Mouse (Mus musculus) liver, embryonic 12.5 days (tissue): ENCODE results near the gene Tmem63a. TPM values are rescaled to one million over a fixed set of nuclear protein-coding genes. Genes with fewer than 3 reads are reported as not detected.
A peak's percentile ranks its signal among the peaks of the same experiment; 100 is the strongest.

Source experiments
- ATAC-seq: fragments of 200-750 bp; cut with Nextera tagmentation; 2 replicates; pipeline ENCODE4 v1.8.0; 2017; ENCODE audit warnings: moderate number of reproducible peaks, mild to moderate bottlenecking, moderate library complexity
- H3K27ac ChIP-seq: fragments of 300-500 bp; sonication (generic); 2 replicates; pipeline ENCODE4 v1.5.1; 2016; ENCODE audit warnings: mild to moderate bottlenecking
- H3K27me3 ChIP-seq: fragments of 300-500 bp; sonication (generic); replicated peaks from 2 replicates; pipeline ENCODE4 v1.6.1; 2016; ENCODE audit warnings: mild to moderate bottlenecking, moderate library complexity
- H3K36me3 ChIP-seq: fragments of 300-500 bp; sonication (generic); 2 replicates; pipeline ENCODE4 v1.6.1; 2016; ENCODE audit warnings: mild to moderate bottlenecking, moderate library complexity
- H3K4me1 ChIP-seq: fragments of 300-500 bp; sonication (generic); 2 replicates; pipeline ENCODE4 v1.6.1; 2016
- H3K4me2 ChIP-seq: fragments of 300-500 bp; sonication (generic); 2 replicates; pipeline ENCODE4 v1.6.1; 2016; ENCODE audit warnings: mild to moderate bottlenecking, moderate library complexity
- H3K4me3 ChIP-seq: fragments of 300-500 bp; sonication (generic); 2 replicates; pipeline ENCODE4 v1.5.1; 2016; ENCODE audit warnings: mild to moderate bottlenecking, moderate library complexity
- H3K9ac ChIP-seq: fragments of 300-500 bp; sonication (generic); 2 replicates; pipeline ENCODE4 v1.6.1; 2016; ENCODE audit warnings: mild to moderate bottlenecking, moderate library complexity
- H3K9me3 ChIP-seq: fragments of 300-500 bp; sonication (generic); replicated peaks from 2 replicates; pipeline ENCODE4 v1.6.1; 2016; ENCODE audit warnings: mild to moderate bottlenecking, moderate library complexity
- WGBS: fragments of 180-500 bp; shearing (Covaris S2); methylation state at CpG from one replicate; pipeline ENCODE4 v1.1.7; 2016; ENCODE audit not compliant: insufficient replicate concordance; 5-methylcytosine and 5-hydroxymethylcytosine counted together
- polyA plus RNA-seq: library from polyadenylated mRNA; unstranded; fragments of >200 nt; fragmentation: Nextera tagmentation; extraction: Ambion mirVana; gene quantifications from 2 replicates; pipeline ENCODE4 v1.2.1, GENCODE M21; 2016

Gene Tmem63a
- polyA plus RNA-seq, 1 experiment from 2014 or later, result 6.6 TPM

DNA sequence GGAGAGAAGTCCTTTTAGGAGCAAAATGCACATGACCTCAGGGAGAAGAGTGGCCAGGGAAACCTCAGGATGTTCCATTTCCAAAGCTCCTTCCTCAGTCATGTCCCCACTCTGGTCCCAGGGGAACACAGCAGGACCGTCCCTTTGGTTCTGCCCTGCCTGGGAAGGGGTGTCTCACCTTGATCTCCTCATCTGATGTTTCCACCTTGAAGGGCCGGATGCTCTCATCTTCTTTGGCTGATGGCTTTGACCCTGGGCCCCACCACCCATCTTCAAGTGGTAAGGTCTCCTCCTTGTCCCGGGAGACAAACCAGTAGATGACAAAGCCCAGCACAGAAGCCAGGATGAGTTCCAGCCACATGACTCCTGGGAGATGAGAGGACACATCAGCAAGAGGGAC is 59.5 kb downstream of the Tmem63a start:
- WGBS, result 54% methylated on average over 3 of the region's 3 CpGs
- no peak overlapping the region for H3K27ac ChIP-seq
- no peaks in the 10 kb centered on the region for H3K36me3 ChIP-seq
- H3K9me3 ChIP-seq, result no peaks in the 10 kb centered on the region
- H3K27me3 ChIP-seq, result peaks cover 20% of the 10 kb centered on the region
- no peak overlapping the region for H3K4me3 ChIP-seq
- no peak overlapping the region for H3K4me2 ChIP-seq
- no peak overlapping the region for H3K9ac ChIP-seq
- peaks cover 8% of the 10 kb centered on the region; the same call in 1 of the 2 replicates for H3K4me1 ChIP-seq
- ATAC-seq, result no peak

DNA sequence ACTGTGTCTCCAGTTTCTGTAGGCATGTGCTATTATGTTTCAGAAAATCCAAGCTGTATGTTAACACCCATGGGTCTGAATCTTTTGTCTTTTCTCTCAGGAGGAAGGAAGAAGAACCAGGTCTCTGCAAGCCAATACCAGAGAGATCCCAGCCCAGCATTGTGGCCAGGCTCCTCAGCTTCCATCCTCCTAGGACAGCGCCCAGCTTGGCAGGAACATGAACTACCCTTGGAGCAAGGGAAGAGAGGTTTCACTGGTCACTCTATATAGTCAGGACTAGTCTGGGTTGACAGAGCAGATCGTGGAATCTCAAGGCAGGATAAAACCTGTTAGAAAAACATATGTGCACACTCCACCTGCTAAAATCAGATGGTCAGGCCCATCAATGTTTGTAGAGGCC is 61.6 kb downstream of the Tmem63a start:
- peaks cover 24% of the 10 kb centered on the region for H3K27me3 ChIP-seq
- H3K4me1 ChIP-seq, result peaks cover 8% of the 10 kb centered on the region; the same call in 1 of the 2 replicates
- H3K9ac ChIP-seq, result no peak overlapping the region
- no peak overlapping the region for H3K27ac ChIP-seq
- H3K4me2 ChIP-seq, result no peak overlapping the region
- no peaks in the 10 kb centered on the region for H3K36me3 ChIP-seq
- no peak for ATAC-seq
- no peaks in the 10 kb centered on the region for H3K9me3 ChIP-seq
- 55% methylated on average over 2 of the region's 2 CpGs for WGBS
- no peak overlapping the region for H3K4me3 ChIP-seq

DNA sequence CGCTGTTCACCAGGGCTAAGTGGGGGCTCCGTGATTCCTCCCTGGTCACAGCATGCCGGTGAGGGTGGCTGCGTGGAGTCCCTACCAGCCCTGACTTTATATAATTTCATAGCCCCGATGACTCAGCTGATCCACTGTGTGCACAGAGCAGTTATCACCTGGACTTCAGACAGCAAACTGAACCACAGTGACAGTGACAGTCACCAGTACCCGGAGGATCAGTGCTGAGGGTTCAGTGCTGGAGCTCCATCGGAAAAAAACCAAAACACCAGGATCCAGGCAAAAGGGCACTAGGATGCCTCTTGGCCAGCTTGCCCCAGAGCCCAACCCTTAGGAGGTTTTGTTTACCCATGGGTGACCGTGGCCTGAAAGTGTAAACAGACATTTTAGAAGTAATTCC is 63.2 kb downstream of the Tmem63a start:
- peak; percentile 44; the same call in 1 of the 2 replicates for ATAC-seq
- H3K27ac ChIP-seq, result no peak overlapping the region
- no peaks in the 10 kb centered on the region for H3K9me3 ChIP-seq

DNA sequence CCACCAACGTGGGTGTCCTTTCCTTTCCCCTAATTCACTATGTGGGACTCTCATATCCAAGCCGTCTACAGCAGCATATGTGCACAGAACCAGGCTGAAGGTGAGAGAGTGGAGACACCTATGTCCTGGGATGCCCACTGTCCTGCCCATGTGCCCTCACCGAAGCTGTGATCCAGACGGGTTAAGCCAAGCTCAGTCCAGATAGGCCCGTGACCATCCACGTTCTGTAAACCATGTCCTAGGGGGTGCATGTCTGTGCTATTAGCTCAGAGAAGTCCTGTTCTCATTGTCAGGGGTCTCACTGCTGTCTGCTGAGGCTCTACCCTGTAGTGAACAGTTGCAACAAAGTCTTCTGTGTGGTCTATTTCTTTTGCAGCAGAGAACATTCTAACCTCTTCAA is 65.7 kb downstream of the Tmem63a start:
- Histone ChIP-seq H3K9ac (no peak overlapping the region), H3K36me3 (no peaks in the 10 kb centered on the region), H3K4me3 (no peak overlapping the region), H3K4me2 (no peak overlapping the region), H3K27me3 (peaks cover 12% of the 10 kb centered on the region), H3K27ac (no peak overlapping the region), H3K9me3 (no peaks in the 10 kb centered on the region), H3K4me1 (peaks cover 15% of the 10 kb centered on the region; the same call in 1 of the 2 replicates)
- WGBS, result 74% methylated on average over 6 of the region's 6 CpGs
- ATAC-seq, result no peak

More for the DNA sequence above, 63.2 kb downstream of the Tmem63a start:
- Histone ChIP-seq H3K4me2 (no peak overlapping the region), H3K27me3 (peaks cover 18% of the 10 kb centered on the region; the same call in 1 of the 2 replicates), H3K4me1 (peaks cover 15% of the 10 kb centered on the region; the same call in 1 of the 2 replicates), H3K36me3 (no peaks in the 10 kb centered on the region), H3K9ac (no peak overlapping the region), H3K4me3 (no peak overlapping the region)
- 62% methylated on average over 8 of the region's 8 CpGs for WGBS

DNA sequence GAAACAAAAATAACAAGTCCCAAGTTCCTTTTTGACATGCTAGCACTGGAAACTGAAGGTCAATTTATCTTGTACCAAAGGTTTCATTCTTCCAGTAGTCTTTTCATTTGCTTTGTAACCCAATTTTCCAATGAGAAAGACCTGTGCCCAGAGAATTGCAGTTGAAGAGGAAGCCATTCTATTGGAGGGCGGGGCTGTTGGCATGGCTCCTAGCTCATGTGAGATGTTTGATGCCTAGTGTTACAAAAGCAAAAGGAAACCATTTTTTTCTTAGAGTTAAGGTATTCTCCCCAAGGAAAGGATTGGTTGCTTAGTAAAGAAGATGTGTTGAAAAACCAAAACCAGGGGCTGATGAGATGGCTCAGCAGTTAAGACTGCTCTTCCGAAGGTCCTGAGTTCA is 66.1 kb downstream of the Tmem63a start:
- H3K4me1 ChIP-seq, result peaks cover 15% of the 10 kb centered on the region; the same call in 1 of the 2 replicates
- no peaks in the 10 kb centered on the region for H3K9me3 ChIP-seq
- H3K9ac ChIP-seq, result no peak overlapping the region
- no peak for ATAC-seq
- H3K36me3 ChIP-seq, result no peaks in the 10 kb centered on the region
- 69% methylated on average over 2 of the region's 2 CpGs for WGBS
- H3K27me3 ChIP-seq, result peaks cover 9% of the 10 kb centered on the region
- H3K4me3 ChIP-seq, result no peak overlapping the region
- H3K4me2 ChIP-seq, result no peak overlapping the region
- no peak overlapping the region for H3K27ac ChIP-seq

DNA sequence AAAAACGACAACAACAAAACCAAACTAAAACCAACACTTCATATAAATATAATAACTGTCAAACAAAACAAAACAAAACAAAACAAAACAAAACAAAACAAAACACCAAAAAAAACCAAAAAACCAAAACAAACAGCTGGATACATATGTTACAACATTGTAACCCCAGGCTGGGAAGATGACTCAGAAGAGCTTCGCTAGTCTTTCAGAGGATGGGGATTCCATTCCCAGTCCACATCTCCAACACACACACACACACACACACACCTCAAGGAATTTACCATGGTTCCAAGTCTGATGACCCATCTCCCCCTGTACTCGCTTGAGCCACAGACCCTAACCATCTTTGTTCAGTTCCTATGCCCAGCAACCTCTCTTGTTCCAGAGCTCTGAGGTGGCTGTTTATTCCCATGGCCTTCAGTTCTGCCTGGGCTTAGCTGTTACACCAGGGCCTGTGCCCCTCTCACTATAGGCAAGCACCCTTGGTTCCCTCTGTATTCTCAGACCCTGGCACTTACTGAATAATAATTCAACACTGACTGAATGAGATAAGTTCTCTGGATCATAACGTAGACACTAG is 67.0 kb downstream of the Tmem63a start:
- Histone ChIP-seq H3K9ac (no peak overlapping the region), H3K4me2 (no peak overlapping the region), H3K4me3 (no peak overlapping the region), H3K27me3 (peaks cover 9% of the 10 kb centered on the region), H3K9me3 (no peaks in the 10 kb centered on the region), H3K4me1 (peaks cover 15% of the 10 kb centered on the region; the same call in 1 of the 2 replicates), H3K27ac (no peak overlapping the region), H3K36me3 (no peaks in the 10 kb centered on the region)
- 66% methylated on average over 4 of the region's 4 CpGs for WGBS
- ATAC-seq, result no peak

DNA sequence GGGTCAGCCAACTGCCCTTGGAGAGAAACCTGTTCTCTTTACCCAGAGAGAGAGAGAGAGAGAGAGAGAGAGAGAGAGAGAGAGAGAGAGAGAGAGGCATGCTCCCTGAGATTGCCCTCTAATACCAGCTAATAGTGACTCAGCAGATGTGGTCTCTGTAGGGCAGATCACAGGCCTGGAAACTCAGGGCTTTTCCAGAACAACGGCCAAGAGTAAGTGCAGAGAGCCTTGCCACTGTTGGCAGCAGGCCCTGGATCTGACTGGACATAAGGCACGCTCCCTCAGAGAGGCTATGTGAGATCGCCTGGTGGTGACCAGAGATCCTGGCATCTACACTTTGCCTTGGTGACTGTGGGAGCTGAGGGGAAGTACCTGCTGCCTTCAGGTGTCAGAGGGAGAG is 67.6 kb downstream of the Tmem63a start:
- ATAC-seq, result no peak

DNA sequence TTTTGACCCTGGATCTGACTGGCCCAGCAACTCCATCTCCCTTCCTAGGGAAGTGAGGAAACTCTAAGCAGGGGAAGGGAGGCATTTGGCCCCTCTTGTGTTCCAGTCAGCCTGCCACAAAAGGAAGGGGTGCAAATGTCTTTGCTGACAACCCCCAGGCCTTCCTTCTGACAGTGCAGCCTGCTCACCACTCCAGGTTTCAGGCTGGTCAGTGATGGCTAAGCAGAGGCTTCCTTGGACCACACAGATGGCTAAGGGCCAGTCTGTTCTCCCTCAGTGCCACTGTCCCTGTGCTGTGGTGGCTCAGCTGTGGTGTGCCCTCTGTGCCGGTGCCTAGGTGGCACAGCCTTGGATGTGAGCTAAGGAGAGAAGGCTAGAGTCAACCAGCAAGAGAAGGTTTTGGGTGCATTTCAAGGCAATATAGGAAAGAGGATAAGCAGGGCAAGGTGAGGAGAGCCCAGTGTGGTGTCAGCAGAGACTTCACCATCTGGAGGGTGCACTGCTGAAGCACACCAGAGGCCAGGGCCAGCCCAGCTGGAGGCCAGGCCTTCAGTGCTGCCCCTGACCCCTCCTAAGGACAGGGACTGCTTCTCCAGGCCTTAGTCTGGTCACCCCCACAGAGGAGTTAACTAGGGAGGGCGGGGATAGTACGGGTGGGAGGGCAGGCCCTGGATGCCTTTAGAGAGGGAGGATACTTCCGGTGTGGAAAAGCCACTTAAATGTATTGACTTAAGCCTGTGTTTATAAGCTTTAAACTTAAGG is 68.2 kb downstream of the Tmem63a start:
- H3K9me3 ChIP-seq, result no peaks in the 10 kb centered on the region
- H3K9ac ChIP-seq, result no peak overlapping the region
- no peak for ATAC-seq
- H3K4me1 ChIP-seq, result peaks cover 10% of the 10 kb centered on the region; the same call in 1 of the 2 replicates
- WGBS, result 59% methylated on average over 4 of the region's 4 CpGs
- no peaks in the 10 kb centered on the region for H3K36me3 ChIP-seq
- no peak overlapping the region for H3K27ac ChIP-seq
- peaks cover 19% of the 10 kb centered on the region for H3K27me3 ChIP-seq
- H3K4me3 ChIP-seq, result no peak overlapping the region
- no peak overlapping the region for H3K4me2 ChIP-seq

More for the DNA sequence above, 67.6 kb downstream of the Tmem63a start:
- Histone ChIP-seq H3K4me1 (peaks cover 15% of the 10 kb centered on the region; the same call in 1 of the 2 replicates), H3K4me3 (no peak overlapping the region), H3K4me2 (no peak overlapping the region), H3K9ac (no peak overlapping the region), H3K36me3 (no peaks in the 10 kb centered on the region), H3K9me3 (no peaks in the 10 kb centered on the region), H3K27ac (no peak overlapping the region), H3K27me3 (peaks cover 13% of the 10 kb centered on the region)
- 47% methylated on average over 3 of the region's 3 CpGs for WGBS

DNA sequence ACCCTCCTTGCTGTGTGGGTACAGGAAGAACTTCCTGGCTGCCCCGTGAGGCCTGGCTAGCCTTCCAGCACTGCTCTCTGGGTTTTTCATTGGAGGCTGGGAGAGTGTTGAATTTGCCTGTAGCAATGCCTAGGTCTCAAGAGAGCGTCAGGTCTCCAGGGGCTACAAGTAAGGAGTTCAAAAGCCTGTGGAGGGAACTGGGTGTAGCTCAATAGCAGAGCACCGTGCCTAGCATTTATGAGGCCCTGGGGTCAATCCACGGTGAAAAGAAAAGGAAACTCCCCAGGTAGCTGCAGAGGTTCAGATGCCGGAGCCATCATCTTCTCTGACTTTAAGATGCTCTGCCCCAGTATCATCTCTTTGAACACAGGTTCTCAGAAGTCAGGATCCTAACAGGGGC is 69.5 kb downstream of the Tmem63a start:
- no peak for ATAC-seq
- Histone ChIP-seq H3K4me3 (no peak overlapping the region), H3K27me3 (peaks cover 31% of the 10 kb centered on the region), H3K36me3 (no peaks in the 10 kb centered on the region), H3K9ac (no peak overlapping the region), H3K4me2 (no peak overlapping the region), H3K27ac (no peak overlapping the region), H3K4me1 (peaks cover 11% of the 10 kb centered on the region), H3K9me3 (no peaks in the 10 kb centered on the region)
- 64% methylated on average over 5 of the region's 5 CpGs for WGBS

DNA sequence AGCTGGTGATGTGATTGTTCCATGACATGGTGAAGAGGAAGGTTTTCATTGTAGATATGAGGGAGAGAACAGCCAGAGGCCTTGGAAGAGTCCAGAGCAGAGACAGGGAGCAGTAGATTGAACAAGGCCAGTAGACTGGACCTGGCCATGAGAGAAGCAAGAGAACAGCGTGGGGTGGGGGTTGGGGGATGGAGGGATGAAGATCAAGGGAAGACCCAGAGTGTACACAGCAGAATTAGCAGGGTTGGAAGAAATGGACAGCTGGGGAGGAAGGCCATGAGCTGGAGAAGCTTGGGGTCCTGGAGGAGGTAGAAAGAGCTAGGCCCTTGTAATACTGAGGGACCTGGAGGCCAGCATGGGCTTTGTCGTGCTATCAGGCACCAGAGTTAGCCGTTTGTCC is 70.3 kb downstream of the Tmem63a start:
- H3K4me1 ChIP-seq, result peaks cover 19% of the 10 kb centered on the region
- H3K9ac ChIP-seq, result no peak overlapping the region
- peaks cover 39% of the 10 kb centered on the region for H3K27me3 ChIP-seq
- no peaks in the 10 kb centered on the region for H3K36me3 ChIP-seq
- no peak overlapping the region for H3K4me2 ChIP-seq
- H3K4me3 ChIP-seq, result no peak overlapping the region
- H3K27ac ChIP-seq, result no peak overlapping the region
- 48% methylated on average over 3 of the region's 3 CpGs for WGBS
- no peaks in the 10 kb centered on the region for H3K9me3 ChIP-seq
- ATAC-seq, result no peak

DNA sequence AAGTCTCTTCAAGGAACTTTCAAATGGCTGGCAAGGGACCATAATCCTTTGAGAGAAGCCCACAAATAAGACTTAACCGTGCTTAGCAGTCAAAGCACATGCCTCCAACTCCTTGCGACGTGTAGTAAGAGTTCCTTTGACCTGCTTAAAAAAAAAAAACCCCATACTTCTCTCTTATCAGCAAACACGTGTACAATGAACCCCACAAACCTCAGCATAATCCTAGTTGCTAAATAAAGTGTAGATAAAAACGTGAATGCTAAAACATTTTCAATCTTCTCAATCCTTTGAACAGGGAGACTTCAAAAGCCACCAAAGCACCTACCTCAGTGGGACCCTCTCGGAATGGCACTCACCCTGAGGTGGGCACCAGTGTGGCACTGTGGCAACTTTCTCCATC is 71.3 kb downstream of the Tmem63a start:
- no peaks in the 10 kb centered on the region for H3K36me3 ChIP-seq
- peaks cover 22% of the 10 kb centered on the region for H3K4me1 ChIP-seq
- no peak overlapping the region for H3K9ac ChIP-seq
- H3K4me3 ChIP-seq, result no peak overlapping the region
- H3K4me2 ChIP-seq, result no peak overlapping the region
- ATAC-seq, result no peak
- 36% methylated on average over 6 of the region's 6 CpGs for WGBS
- no peaks in the 10 kb centered on the region for H3K9me3 ChIP-seq
- no peak overlapping the region for H3K27ac ChIP-seq
- peaks cover 46% of the 10 kb centered on the region for H3K27me3 ChIP-seq

DNA sequence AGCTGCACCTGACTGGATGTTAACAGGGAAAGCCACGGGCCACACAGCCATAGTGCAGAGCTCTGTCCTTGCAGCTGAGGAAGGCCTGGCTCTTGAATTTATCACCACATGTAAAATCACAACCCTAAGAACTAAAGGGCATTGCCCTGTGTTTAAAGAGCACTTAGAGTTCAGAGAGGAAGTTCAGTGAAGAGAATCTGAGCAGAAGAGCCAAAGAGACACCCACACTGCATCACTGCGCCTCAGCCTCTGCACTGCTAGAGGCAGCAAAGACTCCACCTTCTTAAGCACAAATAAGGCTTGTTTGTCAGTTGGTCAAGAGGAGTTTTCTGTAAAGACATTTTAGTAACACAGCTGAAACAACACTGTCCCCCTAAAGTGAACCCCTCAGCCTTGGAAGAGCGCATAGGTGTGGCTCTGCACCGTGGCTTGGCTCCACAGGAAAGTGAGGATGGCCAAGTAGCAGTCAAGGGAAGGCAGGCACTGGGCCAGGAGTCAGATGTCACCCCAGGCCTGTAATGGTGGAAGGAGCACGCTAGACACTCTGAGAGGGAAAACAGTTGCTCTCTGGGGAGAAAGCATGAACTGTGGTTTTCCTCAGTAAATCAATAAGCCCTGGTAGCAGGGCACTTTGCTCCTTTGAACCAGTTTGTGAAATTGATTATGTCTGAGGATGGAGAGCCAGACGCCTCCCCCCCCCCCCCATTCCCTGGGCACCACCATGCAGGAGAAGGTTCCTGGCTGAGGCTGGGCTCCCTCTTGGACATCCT is 72.8 kb downstream of the Tmem63a start:
- H3K36me3 ChIP-seq, result no peaks in the 10 kb centered on the region
- H3K4me3 ChIP-seq, result no peak overlapping the region
- H3K4me2 ChIP-seq, result no peak overlapping the region
- H3K27ac ChIP-seq, result 0 out of 2 replicates have a peak overlapping the region, but pooled peaks have one; percentile 17
- no peak overlapping the region for H3K9ac ChIP-seq
- peaks cover 18% of the 10 kb centered on the region for H3K4me1 ChIP-seq
- no peaks in the 10 kb centered on the region for H3K9me3 ChIP-seq
- peaks cover 56% of the 10 kb centered on the region for H3K27me3 ChIP-seq
- WGBS, result 64% methylated on average over 6 of the region's 6 CpGs
- no peak for ATAC-seq
